Mouse (Mus musculus) kidney, embryonic 14.5 days (tissue): Measurements from ENCODE around the gene Cd63. TPM values are rescaled to one million over a fixed set of nuclear protein-coding genes. Genes with fewer than 3 reads are reported as not detected.

Source experiments
- ATAC-seq: fragments of 200-750 bp; cut with Nextera tagmentation; 2 replicates; pipeline ENCODE4 v1.8.0; 2017; ENCODE audit warnings: moderate number of reproducible peaks, mild to moderate bottlenecking, moderate TSS enrichment, moderate library complexity; ENCODE audit not compliant: low FRiP score, low TSS enrichment
- H3K27ac ChIP-seq: fragments of 300-500 bp; sonication (generic); 2 replicates; pipeline ENCODE4 v1.5.1; 2014; ENCODE audit warnings: low read depth, mild to moderate bottlenecking, low read length, moderate library complexity, mixed read lengths
- H3K27me3 ChIP-seq: fragments of 300-500 bp; sonication (generic); 2 replicates; pipeline ENCODE4 v1.6.1; 2014; ENCODE audit warnings: mild to moderate bottlenecking, low read length; ENCODE audit not compliant: control insufficient read depth, insufficient read depth
- H3K36me3 ChIP-seq: fragments of 300-500 bp; sonication (generic); 2 replicates; pipeline ENCODE4 v1.6.1; 2014; ENCODE audit warnings: low read length, mixed read lengths; ENCODE audit not compliant: control insufficient read depth, insufficient read depth
- H3K4me1 ChIP-seq: fragments of 300-500 bp; sonication (generic); 2 replicates; pipeline ENCODE4 v1.6.1; 2014; ENCODE audit warnings: low read length, mixed read lengths; ENCODE audit not compliant: control insufficient read depth, insufficient read depth
- H3K4me2 ChIP-seq: fragments of 300-500 bp; sonication (generic); replicated peaks from 2 replicates; pipeline ENCODE4 v1.6.1; 2014; ENCODE audit warnings: low read depth, mild to moderate bottlenecking, low read length
- H3K4me3 ChIP-seq: fragments of 300-500 bp; sonication (generic); 2 replicates; pipeline ENCODE4 v1.5.1; 2014; ENCODE audit warnings: mild to moderate bottlenecking, low read length
- H3K9ac ChIP-seq: fragments of 300-500 bp; sonication (generic); 2 replicates; pipeline ENCODE4 v1.6.1; 2014; ENCODE audit warnings: low read depth, mild to moderate bottlenecking, low read length, moderate library complexity
- H3K9me3 ChIP-seq: fragments of 300-500 bp; sonication (generic); 2 replicates; pipeline ENCODE4 v1.6.1; 2016; ENCODE audit warnings: low read length; ENCODE audit not compliant: control insufficient read depth
- WGBS: fragments of 180-500 bp; shearing (Covaris S2); extraction: QIAGEN DNeasy Blood & Tissue Kit; methylation state at CpG from one replicate; pipeline ENCODE4 v1.1.7; 2014; 5-methylcytosine and 5-hydroxymethylcytosine counted together
- polyA plus RNA-seq: library from polyadenylated mRNA; unstranded; fragments of >200 nt; fragmentation: Nextera tagmentation; extraction: Ambion mirVana; gene quantifications from 2 replicates; pipeline ENCODE4 v1.2.1, GENCODE M21; 2014

Gene Cd63
- 479 and 521 TPM in 2 replicates for polyA plus RNA-seq

DNA sequence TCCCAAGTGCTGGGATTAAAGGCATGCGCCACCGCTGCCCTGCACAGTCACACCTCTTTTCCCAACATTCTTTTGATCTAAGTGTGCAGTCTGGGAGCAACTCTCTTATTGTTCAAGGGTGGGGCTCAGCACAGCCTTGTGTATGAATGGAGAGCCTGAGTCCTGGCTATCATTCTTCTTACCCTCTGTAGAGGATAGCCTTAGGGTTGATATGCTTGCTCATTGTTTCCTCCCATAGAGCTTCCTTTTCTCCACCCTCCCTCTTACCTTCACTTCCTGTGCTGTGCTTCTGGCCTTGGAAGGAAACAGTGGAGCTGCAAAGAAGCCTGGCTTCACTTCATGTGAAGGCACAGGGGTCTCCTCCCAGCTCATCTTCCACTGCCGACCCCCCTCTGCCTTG, at the start of gene Cd63:
TSS of gene Cd63 (plus strand) at position 292 of the 400 bp plus-strand sequence.
- WGBS = 92% methylated on average over 3 of the region's 3 CpGs

DNA sequence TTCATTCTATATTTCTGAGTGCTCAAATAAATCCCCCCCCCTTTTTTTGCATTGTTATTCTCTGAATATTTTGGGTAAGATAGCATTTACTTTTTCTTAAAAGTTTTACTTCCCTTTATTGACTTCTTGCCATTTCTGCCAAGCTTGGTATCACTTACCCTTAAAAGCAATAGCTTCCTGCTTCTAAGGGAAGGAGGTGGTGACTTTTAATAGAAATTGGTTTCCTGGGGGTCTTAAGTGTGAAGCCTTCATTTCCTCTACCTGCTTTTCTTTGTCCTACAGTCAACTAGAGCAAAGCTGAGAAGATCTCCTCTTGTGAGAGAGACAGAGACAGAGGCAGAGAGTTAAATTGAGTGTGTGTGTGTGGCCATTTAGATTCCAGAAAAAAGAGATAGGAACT, 39.6 kb upstream of the Cd63 start:
- H3K9ac ChIP-seq = no peak overlapping the region
- H3K27me3 ChIP-seq = no peaks in the 10 kb centered on the region
- no peak for ATAC-seq
- H3K4me2 ChIP-seq = no peak overlapping the region
- H3K36me3 ChIP-seq = peaks cover 52% of the 10 kb centered on the region
- H3K4me1 ChIP-seq = no peaks in the 10 kb centered on the region
- H3K4me3 ChIP-seq = no peak overlapping the region
- H3K27ac ChIP-seq = no peak overlapping the region
- no peaks in the 10 kb centered on the region for H3K9me3 ChIP-seq

More for the DNA sequence above, at the start of gene Cd63:
- no peaks in the 10 kb centered on the region for H3K9me3 ChIP-seq
- H3K4me3 ChIP-seq = no peak within 1 kb of the TSS
- no peak within 1 kb of the TSS for H3K27ac ChIP-seq
- peaks cover 13% of the 10 kb centered on the region for H3K27me3 ChIP-seq
- ATAC-seq = no peak
- no peak within 1 kb of the TSS for H3K9ac ChIP-seq
- H3K4me2 ChIP-seq = no peak within 1 kb of the TSS
- no peaks in the 10 kb centered on the region for H3K36me3 ChIP-seq
- H3K4me1 ChIP-seq = no peaks in the 10 kb centered on the region

DNA sequence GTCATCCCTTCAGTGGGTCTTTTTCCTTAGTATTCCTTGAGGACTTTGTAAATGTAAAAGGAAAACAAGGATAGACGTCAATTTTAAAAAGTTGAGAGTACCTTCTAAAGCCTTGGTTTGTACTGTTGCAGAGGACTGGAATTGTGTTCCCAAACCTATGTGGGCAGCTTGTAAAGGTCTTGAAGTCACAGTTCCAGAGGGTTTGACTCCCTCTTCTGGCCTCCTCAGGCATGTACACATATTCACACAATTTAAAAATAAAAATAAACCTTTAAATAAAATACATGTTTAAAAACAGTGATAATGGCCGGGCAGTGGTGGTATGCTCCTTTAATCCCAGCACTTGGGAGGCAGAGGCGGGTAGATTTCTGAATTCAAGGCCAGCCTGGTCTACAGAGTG, 34.7 kb upstream of the Cd63 start:
- ATAC-seq = no peak
- no peaks in the 10 kb centered on the region for H3K9me3 ChIP-seq
- H3K4me2 ChIP-seq = no peak overlapping the region
- H3K9ac ChIP-seq = no peak overlapping the region
- no peak overlapping the region for H3K27ac ChIP-seq
- WGBS = 86% methylated on average over 3 of the region's 3 CpGs
- H3K4me1 ChIP-seq = no peaks in the 10 kb centered on the region
- H3K27me3 ChIP-seq = no peaks in the 10 kb centered on the region
- no peak overlapping the region for H3K4me3 ChIP-seq
- H3K36me3 ChIP-seq = peaks cover 38% of the 10 kb centered on the region

DNA sequence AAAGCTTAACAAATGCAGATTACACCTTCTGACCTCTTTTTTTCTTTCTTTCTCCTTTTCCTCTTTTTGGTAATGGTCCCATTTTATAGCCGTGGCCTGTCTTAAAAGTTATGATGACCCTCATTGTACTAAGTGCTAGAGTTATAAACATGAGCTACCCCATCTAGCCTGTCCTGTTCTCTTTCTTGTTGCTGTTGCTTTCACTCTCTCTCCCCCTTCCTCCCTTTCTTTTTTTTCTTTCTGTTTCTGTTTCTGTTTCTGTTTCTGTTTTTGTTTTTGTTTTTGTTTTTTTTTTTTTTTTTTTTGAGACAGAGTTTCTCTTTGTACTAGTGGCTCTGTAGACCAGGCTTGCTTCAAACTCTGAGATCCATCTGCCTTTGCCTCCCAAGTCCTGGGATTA, 34.3 kb upstream of the Cd63 start:
- Histone ChIP-seq H3K4me1 (no peaks in the 10 kb centered on the region), H3K27me3 (no peaks in the 10 kb centered on the region), H3K4me2 (no peak overlapping the region), H3K36me3 (peaks cover 37% of the 10 kb centered on the region), H3K27ac (no peak overlapping the region), H3K9me3 (no peaks in the 10 kb centered on the region), H3K9ac (no peak overlapping the region), H3K4me3 (no peak overlapping the region)
- 96% methylated on average over 1 of the region's 1 CpGs for WGBS
- no peak for ATAC-seq

DNA sequence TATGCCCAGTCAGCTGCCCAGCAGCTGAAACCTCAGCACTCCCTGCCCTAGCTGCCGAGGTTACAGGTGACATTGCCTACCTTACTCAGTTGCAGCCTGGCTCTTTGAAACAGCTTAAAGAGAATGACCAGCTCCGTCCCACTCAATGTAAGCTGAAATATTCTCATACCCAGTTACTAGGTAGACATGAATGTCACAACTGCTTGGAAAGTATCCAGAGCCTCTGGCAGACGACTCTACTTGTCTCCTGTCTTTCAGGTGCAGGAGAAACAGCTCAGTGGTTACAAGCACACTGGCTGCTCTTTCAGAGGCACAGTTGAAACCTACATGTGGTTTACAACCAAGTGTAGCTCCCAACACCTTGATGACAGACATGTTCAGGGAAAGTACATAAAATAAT, 30.4 kb upstream of the Cd63 start:
- H3K4me3 ChIP-seq = no peak overlapping the region
- H3K27ac ChIP-seq = no peak overlapping the region
- no peak for ATAC-seq
- no peaks in the 10 kb centered on the region for H3K27me3 ChIP-seq
- peaks cover 58% of the 10 kb centered on the region for H3K36me3 ChIP-seq
- H3K9ac ChIP-seq = no peak overlapping the region
- H3K4me2 ChIP-seq = no peak overlapping the region
- H3K4me1 ChIP-seq = no peaks in the 10 kb centered on the region
- H3K9me3 ChIP-seq = no peaks in the 10 kb centered on the region
- 85% methylated on average over 3 of the region's 3 CpGs for WGBS

DNA sequence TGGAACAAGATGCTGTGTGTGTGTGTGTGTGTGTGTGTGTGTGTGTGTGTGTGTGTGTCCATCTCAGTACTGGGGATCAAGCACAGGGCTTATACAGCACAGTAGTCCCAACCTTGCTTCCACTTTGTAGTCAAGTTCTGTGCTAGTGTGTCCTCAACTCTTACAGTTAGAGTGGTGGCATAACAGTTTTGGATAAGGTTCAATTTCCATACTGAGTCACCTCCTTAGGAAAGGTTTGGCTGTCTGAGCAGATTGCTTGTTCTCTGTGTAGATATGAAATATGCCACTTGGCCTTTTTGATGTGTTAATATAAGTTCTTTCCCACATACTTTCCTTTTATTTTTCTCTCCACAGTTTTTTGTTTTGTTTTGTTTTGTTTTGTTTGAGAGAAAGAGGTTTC, 22.5 kb upstream of the Cd63 start:
- ATAC-seq = no peak
- H3K36me3 ChIP-seq = peaks cover 46% of the 10 kb centered on the region
- H3K4me1 ChIP-seq = no peaks in the 10 kb centered on the region

DNA sequence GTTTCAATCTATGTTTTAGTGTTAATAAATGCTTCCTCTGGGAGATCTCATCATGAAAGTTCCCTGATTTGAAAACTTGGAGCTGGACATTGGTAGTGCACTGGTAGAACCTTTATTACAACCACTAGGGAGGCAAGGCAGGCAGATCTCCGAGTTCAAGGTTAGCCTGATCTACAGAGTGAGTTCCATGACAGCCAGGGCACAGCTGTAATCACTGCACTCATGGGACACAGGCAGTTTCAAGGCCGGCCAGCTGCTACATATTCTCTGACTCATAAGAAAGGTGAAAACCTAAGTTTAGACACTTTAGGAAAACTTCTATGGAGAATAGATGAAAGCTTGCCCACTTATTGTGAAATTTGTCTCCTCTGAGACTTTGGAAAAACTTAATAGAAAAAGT, 22.0 kb upstream of the Cd63 start:
- Histone ChIP-seq H3K4me2 (no peak overlapping the region), H3K36me3 (peaks cover 41% of the 10 kb centered on the region), H3K4me3 (no peak overlapping the region), H3K9me3 (no peaks in the 10 kb centered on the region), H3K4me1 (no peaks in the 10 kb centered on the region), H3K9ac (no peak overlapping the region), H3K27ac (no peak overlapping the region), H3K27me3 (no peaks in the 10 kb centered on the region)
- ATAC-seq = no peak
- WGBS = 80% methylated on average over 2 of the region's 2 CpGs

More for the DNA sequence above, 22.5 kb upstream of the Cd63 start:
- Histone ChIP-seq H3K9ac (no peak overlapping the region), H3K27me3 (no peaks in the 10 kb centered on the region), H3K4me3 (no peak overlapping the region), H3K4me2 (no peak overlapping the region), H3K27ac (no peak overlapping the region), H3K9me3 (no peaks in the 10 kb centered on the region)

DNA sequence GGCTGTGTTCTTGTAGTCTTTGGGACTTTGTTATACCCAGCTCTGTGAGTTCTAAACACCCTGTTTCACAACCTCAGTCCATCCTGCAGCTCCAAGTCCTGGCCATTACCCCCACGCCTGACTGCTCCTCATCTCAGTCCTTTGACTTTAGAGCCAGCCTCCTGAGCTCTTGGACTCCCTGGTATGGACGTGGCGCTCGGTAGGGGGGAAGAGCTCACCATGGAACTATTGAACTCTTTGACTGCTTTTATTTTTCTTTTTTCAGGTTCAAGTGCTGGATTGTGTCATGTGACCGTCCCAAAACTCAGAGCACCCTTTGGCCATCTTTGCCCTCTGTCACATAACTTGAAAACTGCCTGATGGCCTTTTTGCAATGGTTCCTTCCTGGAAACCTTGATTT, 18.7 kb upstream of the Cd63 start:
- H3K4me1 ChIP-seq = no peaks in the 10 kb centered on the region
- 80% methylated on average over 5 of the region's 5 CpGs for WGBS
- no peak for ATAC-seq
- no peak overlapping the region for H3K4me3 ChIP-seq
- no peaks in the 10 kb centered on the region for H3K9me3 ChIP-seq
- H3K4me2 ChIP-seq = no peak overlapping the region
- H3K36me3 ChIP-seq = peaks cover 36% of the 10 kb centered on the region
- no peak overlapping the region for H3K9ac ChIP-seq
- H3K27ac ChIP-seq = no peak overlapping the region
- H3K27me3 ChIP-seq = no peaks in the 10 kb centered on the region

DNA sequence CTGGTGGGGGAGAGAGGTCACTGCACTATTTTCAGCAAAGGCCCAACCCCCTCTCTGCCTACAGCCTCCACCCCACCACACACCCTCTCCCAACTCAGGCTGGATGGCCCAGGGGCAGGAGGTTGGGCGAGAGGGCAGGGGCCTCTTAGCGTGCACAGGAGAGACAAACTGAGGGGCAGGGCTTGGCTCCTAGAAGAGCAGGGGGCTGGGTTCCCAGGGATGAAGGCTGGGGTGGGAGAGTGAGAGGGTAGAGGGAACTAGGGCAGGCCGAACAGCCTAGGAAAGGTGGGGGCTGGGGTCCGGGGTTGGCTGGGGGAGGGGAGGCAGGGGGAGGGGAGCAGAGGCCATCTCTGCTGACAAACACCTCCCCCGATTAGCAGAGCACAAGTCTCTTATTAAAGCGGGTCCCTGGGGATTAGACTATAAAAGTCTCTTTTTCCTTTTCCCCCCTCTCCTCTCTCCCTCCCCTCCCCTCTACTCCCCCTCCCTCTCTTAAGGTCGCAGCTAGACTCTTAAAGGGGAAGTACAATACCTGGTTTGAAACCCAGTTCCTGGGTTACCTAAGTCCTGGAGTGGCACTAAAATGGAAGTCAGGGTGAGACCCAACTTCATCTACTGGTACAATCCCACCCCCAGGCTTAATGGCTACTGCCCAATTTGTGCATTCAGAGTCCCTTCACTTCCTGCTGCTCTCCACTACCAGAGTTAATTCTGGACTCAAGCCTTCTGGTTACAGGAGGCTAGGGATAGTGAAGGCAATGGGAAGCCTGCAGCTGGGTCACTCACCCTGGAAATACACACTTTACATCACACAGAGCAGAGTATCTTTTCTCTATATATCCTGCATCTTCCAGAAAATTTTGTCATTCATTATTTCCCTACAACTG, 11.6 kb upstream of the Cd63 start:
- Histone ChIP-seq H3K36me3 (peaks cover 25% of the 10 kb centered on the region), H3K27ac (peak overlapping the region; percentile 89), H3K4me3 (peak overlapping the region; percentile 77), H3K4me1 (peaks cover 23% of the 10 kb centered on the region), H3K4me2 (peak overlapping the region; percentile 84), H3K27me3 (0 out of 2 replicates have a peak, but pooled peaks cover 4% of the 10 kb centered on the region), H3K9ac (peak overlapping the region; percentile 56; the same call in 1 of the 2 replicates), H3K9me3 (no peaks in the 10 kb centered on the region)
- ATAC-seq = peak; percentile 63
- 1% methylated on average over 7 of the region's 7 CpGs for WGBS
